Mouse (Mus musculus) liver, embryonic 18 days (tissue): ENCODE measurements around the gene Stard10. TPM values are rescaled to one million over a fixed set of nuclear protein-coding genes. Genes with fewer than 3 reads are reported as not detected.

Experiments used
- polyA plus RNA-seq: library from polyadenylated mRNA; depleted of rRNA; stranded (reverse); fragments of >200 nt; gene quantifications from 2 replicates; pipeline ENCODE4 v1.2.3, GENCODE M21; 2012; rRNA removed

Stard10 gene
- polyA plus RNA-seq: 277 and 280 TPM in 2 replicates

GRCm38 (mm10) chr7:101317014-101317413 is at the start of gene Stard10:
TSS of gene Stard10 (plus strand) at chr7:101317086.

GRCm38 (mm10) chr7:101301881-101302456 is 14.9 kb upstream of the Stard10 start, which contains the start of gene Atg16l2:
TSS of gene Atg16l2 (minus strand) at chr7:101302251.

GRCm38 (mm10) chr7:101347767-101348270 is 30.9 kb downstream of the Stard10 start, which contains the start of gene Arap1:
TSS of gene Arap1 (plus strand) at chr7:101348067.

Other genes with a start within 250 kb of the Stard10 start
- gene Fchsd2, start 224.2 kb upstream of the Stard10 start, polyA plus RNA-seq: 4.9 and 5.1 TPM in 2 replicates
- 11.1 and 12.9 TPM in 2 replicates for gene Atg16l2, start 14.8 kb upstream of the Stard10 start, polyA plus RNA-seq
- 24.7 and 24.9 TPM in 2 replicates for gene Arap1, start 31.0 kb downstream of the Stard10 start, polyA plus RNA-seq
- 0.20 and 0.26 TPM in 2 replicates for gene Gm45837, start 93.8 kb downstream of the Stard10 start, polyA plus RNA-seq
- gene Pde2a, start 104.6 kb downstream of the Stard10 start, polyA plus RNA-seq: 11.4 and 12.0 TPM in 2 replicates